Mouse (Mus musculus) heart, adult 2 months (tissue): ENCODE results near the gene Eif4b. TPM values are rescaled to one million over a fixed set of nuclear protein-coding genes. Genes with fewer than 3 reads are reported as not detected.

Source experiments
- DNase-seq, 2 experiments: peaks; one replicate each; pipeline ENCODE4 v3.0.0; 2021
- H3K27ac ChIP-seq: fragments of 200-600 bp; 2 replicates; pipeline ENCODE4 v1.8.1; 2022
- H3K27me3 ChIP-seq: fragments of 200-500 bp; 2 replicates; pipeline ENCODE4 v1.6.1; 2012; ENCODE audit warnings: mild to moderate bottlenecking, low read length, inconsistent platforms, mixed read lengths; ENCODE audit not compliant: control insufficient read depth, insufficient read depth
- H3K36me3 ChIP-seq: fragments of 200-500 bp; 2 replicates; pipeline ENCODE4 v1.6.1; 2012; ENCODE audit warnings: low read length, inconsistent platforms; ENCODE audit not compliant: control insufficient read depth, insufficient read depth
- H3K4me1 ChIP-seq: fragments of 200-500 bp; 2 replicates; pipeline ENCODE4 v1.6.1; 2011; ENCODE audit warnings: low read length; ENCODE audit not compliant: control insufficient read depth, insufficient read depth
- H3K4me3 ChIP-seq: fragments of 200-600 bp; 2 replicates; pipeline ENCODE4 v1.8.1; 2022
- H3K79me2 ChIP-seq: fragments of 200-500 bp; replicated peaks from 2 replicates; pipeline ENCODE4 v1.6.1; 2012; ENCODE audit warnings: mild to moderate bottlenecking, inconsistent platforms, low read length, moderate library complexity, mixed read lengths; ENCODE audit not compliant: control insufficient read depth, insufficient read depth
- H3K9ac ChIP-seq: fragments of 200-500 bp; 2 replicates; pipeline ENCODE4 v1.6.1; 2012; ENCODE audit warnings: low read depth, mild to moderate bottlenecking, control low read depth, inconsistent platforms, low read length, mixed read lengths
- CTCF ChIP-seq: fragments of 200-600 bp; IDR thresholded peaks from 2 replicates; pipeline ENCODE4 v1.8.1; 2022; ENCODE audit warnings: antibody characterized with exemption, mild to moderate bottlenecking, moderate library complexity
- EP300 ChIP-seq: fragments of 200-500 bp; IDR thresholded peaks from 2 replicates; pipeline ENCODE4 v1.6.1; 2011; ENCODE audit warnings: low read depth, low read length, control low read depth; ENCODE audit not compliant: insufficient read depth
- POLR2A ChIP-seq: fragments of 200-500 bp; IDR thresholded peaks from 2 replicates; pipeline ENCODE4 v1.6.1; 2011; ENCODE audit warnings: mild to moderate bottlenecking, low read depth, low read length, control low read depth; ENCODE audit not compliant: insufficient read depth
- WGBS: fragments of 180-500 bp; shearing (Covaris S2); methylation state at CpG from one replicate; pipeline ENCODE4 v1.1.7; 2018; 5-methylcytosine and 5-hydroxymethylcytosine counted together
- intact Hi-C: fragments of 180-260 bp; cut with DNase I; formaldehyde crosslinking; loops from one replicate; pipeline ENCODE4 v1.15.1; 2025
- polyA plus RNA-seq: library from polyadenylated mRNA; depleted of rRNA; stranded (reverse); fragments of >200 nt; gene quantifications from 2 replicates; pipeline ENCODE4 v1.2.3, GENCODE M21; 2012
- total RNA-seq, 2 experiments: library from RNA; stranded (reverse); gene quantifications; 2 replicates each; pipeline ENCODE4 v1.2.3; 2021

Gene Eif4b
- total and polyA plus RNA-seq, 3 experiments = 50.7 to 177 (median 138) TPM

GRCm38 (mm10) chr15:102102548-102103121 lies 29.1 kb downstream of the Eif4b start:
- H3K4me1 ChIP-seq = peaks cover 26% of the 10 kb centered on the region
- peaks cover 11% of the 10 kb centered on the region for H3K36me3 ChIP-seq
- H3K4me3 ChIP-seq = peak overlapping the region; percentile 85
- no peaks in the 10 kb centered on the region for H3K27me3 ChIP-seq
- H3K79me2 ChIP-seq = no peaks in the 10 kb centered on the region
- H3K27ac ChIP-seq = peak overlapping the region; percentile 99
- TF ChIP-seq CTCF = no peak
- TF ChIP-seq EP300 = peak; percentile 74; the same call in 1 of the 2 replicates
- TF ChIP-seq POLR2A = peak; percentile 85
- peak overlapping the region; percentile 93 for H3K9ac ChIP-seq
- intact Hi-C loops = loop anchor here (2.0 to 10.0 kb wide), 2 partner anchors 144 to 302 kb away; partner anchors contain the start of gene Sp1
- WGBS = 4% methylated on average over 6 of the region's 6 CpGs
- peak; percentile 87 to 89 for DNase-seq

- intact Hi-C loops = loop anchor here (2.0 to 10.0 kb wide), 2 partner anchors 143 to 301 kb away; partner anchors contain the start of gene Sp1
- peaks cover 18% of the 10 kb centered on the region for H3K36me3 ChIP-seq
- H3K4me3 ChIP-seq = peak overlapping the region; percentile 85
- peak overlapping the region; percentile 99 for H3K27ac ChIP-seq
- peak overlapping the region; percentile 93 for H3K9ac ChIP-seq
- peak; percentile 79 to 80 for DNase-seq
- 1% methylated on average over 14 of the region's 14 CpGs for whole genome bisulfite sequencing
- TF ChIP-seq POLR2A = peak; percentile 95
- no peak for TF ChIP-seq CTCF
- TF ChIP-seq EP300 = peak; percentile 90
- H3K4me1 ChIP-seq = peaks cover 27% of the 10 kb centered on the region
- no peaks in the 10 kb centered on the region for H3K27me3 ChIP-seq
- H3K79me2 ChIP-seq = no peaks in the 10 kb centered on the region
These were observed 29.9 kb downstream of the Eif4b start for GRCm38 (mm10) chr15:102103371-102103946.

GRCm38 (mm10) chr15:102103947-102104555 lies 30.5 kb downstream of the Eif4b start:
- H3K79me2 ChIP-seq = no peaks in the 10 kb centered on the region
- no peaks in the 10 kb centered on the region for H3K27me3 ChIP-seq
- TF ChIP-seq POLR2A = peak; percentile 81
- no peak for TF ChIP-seq CTCF
- TF ChIP-seq EP300 = peak; percentile 100
- H3K4me1 ChIP-seq = peaks cover 29% of the 10 kb centered on the region
- peak; percentile 91 to 93 for DNase-seq
- WGBS = 3% methylated on average over 12 of the region's 12 CpGs
- H3K9ac ChIP-seq = peak overlapping the region; percentile 93
- H3K36me3 ChIP-seq = peaks cover 24% of the 10 kb centered on the region
- peak overlapping the region; percentile 99 for H3K27ac ChIP-seq
- peak overlapping the region; percentile 85 for H3K4me3 ChIP-seq
- intact Hi-C loops = loop anchor here (2.0 to 10.0 kb wide), 3 partner anchors 33 to 301 kb away; partner anchors contain the start of genes Sp1 and Spryd3

- Histone ChIP-seq H3K9ac (peak overlapping the region; percentile 64), H3K4me1 (peaks cover 27% of the 10 kb centered on the region), H3K27me3 (no peaks in the 10 kb centered on the region), H3K4me3 (peak overlapping the region; percentile 85), H3K79me2 (no peaks in the 10 kb centered on the region), H3K27ac (peak overlapping the region; percentile 99), H3K36me3 (peaks cover 25% of the 10 kb centered on the region)
- 5% methylated on average over 5 of the region's 5 CpGs for WGBS
- no peak for TF ChIP-seq CTCF
- TF ChIP-seq POLR2A = peak; percentile 64; the same call in 1 of the 2 replicates
- TF ChIP-seq EP300 = peak; percentile 86
- DNase-seq = peak; percentile 84 to 88
- intact Hi-C loops = loop anchor here (2.0 to 10.0 kb wide), 2 partner anchors 31 to 299 kb away; partner anchors contain the start of genes Sp1 and Spryd3
These were observed 31.8 kb downstream of the Eif4b start for GRCm38 (mm10) chr15:102105360-102105759.

GRCm38 (mm10) chr15:102105764-102106730 lies 32.5 kb downstream of the Eif4b start:
- intact Hi-C loops = loop anchor here (2.0 to 10.0 kb wide), 2 partner anchors 31 to 299 kb away; partner anchors contain the start of genes Sp1 and Spryd3
- DNase-seq = peak; percentile 67 to 69
- peak overlapping the region; percentile 99 for H3K27ac ChIP-seq
- 0 out of 2 replicates have a peak, but pooled peaks have one; percentile 16 for TF ChIP-seq EP300
- TF ChIP-seq POLR2A = no peak
- TF ChIP-seq CTCF = peak; percentile 53
- no peaks in the 10 kb centered on the region for H3K27me3 ChIP-seq
- H3K9ac ChIP-seq = peak overlapping the region; percentile 64
- peak overlapping the region; percentile 85 for H3K4me3 ChIP-seq
- WGBS = 24% methylated on average over 18 of the region's 18 CpGs
- peaks cover 25% of the 10 kb centered on the region for H3K36me3 ChIP-seq
- H3K4me1 ChIP-seq = peaks cover 27% of the 10 kb centered on the region
- H3K79me2 ChIP-seq = no peaks in the 10 kb centered on the region
